Mouse (Mus musculus) spleen, postnatal 4 days (tissue): ENCODE measurements around the gene Dnase2b.

Experiments
- DNase-seq, 2 experiments: peaks; one replicate each; pipeline ENCODE4 v3.0.0; 2022; ENCODE audit warnings: low spot score in 2 of 2

The Dnase2b gene

DNA sequence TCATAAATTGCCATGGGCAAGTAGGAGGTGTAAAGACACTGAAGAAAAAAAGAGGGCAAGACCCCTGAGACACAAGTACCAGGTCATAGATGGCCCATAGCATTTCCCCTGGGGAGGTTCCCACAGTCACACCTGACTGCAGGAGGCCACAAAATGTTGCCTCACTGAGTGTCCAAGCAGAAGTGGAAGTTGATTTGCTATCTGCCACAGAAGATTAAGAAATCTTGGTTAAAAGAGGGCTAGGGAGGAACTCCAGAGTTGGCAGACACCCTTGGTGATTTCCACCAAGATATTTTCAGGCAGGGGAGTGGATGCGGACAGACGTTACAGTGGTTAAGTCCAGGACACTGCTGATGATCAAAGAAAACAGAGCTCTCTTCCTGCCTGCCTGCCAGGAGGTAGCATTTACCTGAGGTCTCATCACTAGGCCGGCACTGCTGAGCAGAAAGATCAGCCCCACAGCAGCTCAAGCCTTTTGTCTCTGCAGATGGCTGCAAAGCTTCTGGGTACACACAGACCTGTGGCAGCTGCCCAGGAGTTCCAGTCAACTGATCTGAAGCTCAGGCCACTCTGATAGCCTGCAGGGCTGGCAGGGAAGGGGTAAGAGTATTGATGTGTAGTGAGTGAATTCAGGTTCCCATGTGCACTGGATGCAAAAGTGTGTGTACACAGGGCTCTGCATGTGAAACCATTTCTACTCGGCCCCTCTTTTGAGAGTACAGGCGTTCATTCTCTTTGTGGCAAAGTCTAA lies 1.3 kb upstream of the Dnase2b start:
- DNase-seq, result no peak

DNA sequence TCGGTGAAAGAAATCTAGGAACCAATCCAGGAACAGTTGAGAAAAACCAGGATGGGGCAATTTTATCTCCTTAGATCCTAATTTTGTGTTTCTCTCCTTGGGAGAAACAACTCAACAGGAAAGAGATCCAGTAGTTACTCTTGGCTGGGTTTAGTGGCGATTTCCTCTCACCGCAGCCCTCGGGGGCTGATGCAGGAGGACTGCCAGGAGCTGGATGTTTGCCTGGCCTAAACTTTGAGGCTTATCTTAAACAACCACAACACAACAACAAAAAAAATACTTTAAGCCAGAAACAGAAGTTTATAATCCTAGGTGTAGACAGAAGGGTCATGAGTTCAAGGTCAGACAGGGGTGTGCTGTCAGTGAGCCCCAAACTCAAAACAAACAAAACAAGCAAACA lies 3.6 kb downstream of the Dnase2b start:
- no peak for DNase-seq

- no peak for DNase-seq
These were observed 4.1 kb downstream of the Dnase2b start for GRCm38 (mm10) chr3:146611261-146611660.

- DNase-seq, result no peak
These were observed 5.1 kb downstream of the Dnase2b start for GRCm38 (mm10) chr3:146610322-146610721.

GRCm38 (mm10) chr3:146607368-146607767 lies 8.0 kb downstream of the Dnase2b start:
- DNase-seq, result no peak

DNA sequence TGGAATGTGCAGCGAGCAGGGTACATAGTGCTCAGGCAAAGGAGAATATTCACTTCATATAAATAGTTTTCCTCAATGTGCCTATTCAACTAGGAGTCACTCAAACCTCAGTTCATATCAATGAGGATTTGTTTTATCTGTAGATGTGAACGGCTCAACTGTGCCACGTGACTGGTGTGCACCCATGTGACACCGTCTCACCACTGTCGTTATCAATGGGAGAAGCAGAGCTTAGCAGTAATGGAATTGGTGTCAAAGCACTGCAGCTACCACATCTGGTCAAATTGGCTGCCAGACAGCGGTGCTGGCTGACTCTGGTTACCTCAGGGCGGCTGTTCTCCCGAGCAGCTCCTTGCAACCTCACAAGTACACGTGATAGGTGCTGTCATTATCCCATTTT lies 10.7 kb downstream of the Dnase2b start:
- no peak for DNase-seq

- DNase-seq, result no peak
These were observed 12.9 kb downstream of the Dnase2b start for GRCm38 (mm10) chr3:146602531-146602930.

- DNase-seq, result no peak
These were observed 14.2 kb downstream of the Dnase2b start for GRCm38 (mm10) chr3:146601205-146601604.

DNA sequence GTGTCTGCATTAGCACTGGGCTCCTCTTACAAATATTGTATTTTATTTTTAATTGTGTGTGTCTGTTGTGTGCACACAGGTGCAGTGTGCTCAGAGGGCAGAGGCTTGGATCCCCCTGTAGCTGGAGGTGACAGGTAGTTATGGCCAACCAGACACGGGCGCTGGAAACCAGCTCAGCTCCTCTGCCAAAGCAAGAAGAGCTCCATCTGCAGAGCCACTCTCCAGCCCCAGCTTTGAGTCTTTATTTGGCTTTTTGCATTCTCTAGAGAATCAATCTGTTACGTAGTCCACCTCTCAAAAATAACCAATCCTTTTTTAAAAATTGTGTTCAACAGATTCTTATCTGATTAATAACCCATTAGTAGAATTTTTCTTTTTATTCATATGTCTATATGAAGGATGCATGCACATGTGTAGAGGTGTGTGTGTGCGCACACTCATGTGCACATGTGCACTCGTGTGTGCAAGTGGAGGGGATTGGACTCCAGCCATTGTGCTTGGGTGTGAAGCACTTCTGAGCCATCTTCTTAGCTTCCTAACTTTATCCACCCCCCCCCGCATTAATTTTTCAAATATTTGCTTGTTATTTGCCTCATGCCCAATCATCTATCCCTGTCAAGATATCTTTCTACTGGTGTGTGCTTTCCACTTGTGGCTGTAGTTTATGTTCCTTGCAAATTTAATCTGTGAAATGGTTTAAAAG lies 16.0 kb downstream of the Dnase2b start:
- no peak for DNase-seq

DNA sequence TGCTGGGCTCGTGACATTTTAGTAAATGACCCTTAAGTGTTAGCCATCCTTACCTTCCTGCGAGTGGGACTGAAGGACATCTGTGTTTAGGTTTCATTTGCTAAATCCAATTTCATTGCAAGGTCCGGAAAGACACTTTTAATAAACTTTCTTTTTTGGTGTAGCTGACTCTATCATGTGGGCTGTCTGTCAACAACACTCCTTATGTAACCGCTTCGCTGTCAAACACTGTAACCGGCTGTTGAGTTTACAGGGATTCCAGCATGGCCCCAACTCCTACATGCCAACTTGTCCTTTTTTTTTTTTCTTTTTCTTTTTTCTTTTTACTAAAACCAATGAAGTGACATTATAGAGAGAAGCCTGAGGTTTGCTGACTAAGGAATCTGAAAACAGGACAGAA lies 17.0 kb downstream of the Dnase2b start:
- no peak for DNase-seq

GRCm38 (mm10) chr3:146596864-146597263 lies 18.5 kb downstream of the Dnase2b start:
- DNase-seq, result no peak

GRCm38 (mm10) chr3:146596387-146596786 lies 19.0 kb downstream of the Dnase2b start:
- DNase-seq, result no peak

DNA sequence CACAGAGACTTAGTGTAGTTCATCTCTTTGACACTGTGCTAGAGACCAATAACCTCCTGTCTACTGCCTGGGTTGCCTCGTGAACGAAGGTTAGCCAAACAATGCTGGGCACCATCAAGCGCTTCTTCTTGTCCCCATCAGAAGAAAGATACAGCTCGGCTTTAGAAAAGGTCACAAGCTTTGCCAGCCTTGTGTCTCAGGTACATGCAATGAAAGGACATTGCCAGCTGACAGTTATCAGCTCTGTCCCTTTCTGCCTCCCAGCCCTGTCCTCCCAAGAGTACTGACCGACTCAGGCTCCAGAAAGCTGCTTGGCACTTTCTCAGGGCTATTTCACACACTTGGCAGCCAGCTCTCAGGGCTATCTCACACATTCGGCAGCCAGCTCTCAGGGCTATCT lies 20.0 kb downstream of the Dnase2b start:
- no peak for DNase-seq

DNA sequence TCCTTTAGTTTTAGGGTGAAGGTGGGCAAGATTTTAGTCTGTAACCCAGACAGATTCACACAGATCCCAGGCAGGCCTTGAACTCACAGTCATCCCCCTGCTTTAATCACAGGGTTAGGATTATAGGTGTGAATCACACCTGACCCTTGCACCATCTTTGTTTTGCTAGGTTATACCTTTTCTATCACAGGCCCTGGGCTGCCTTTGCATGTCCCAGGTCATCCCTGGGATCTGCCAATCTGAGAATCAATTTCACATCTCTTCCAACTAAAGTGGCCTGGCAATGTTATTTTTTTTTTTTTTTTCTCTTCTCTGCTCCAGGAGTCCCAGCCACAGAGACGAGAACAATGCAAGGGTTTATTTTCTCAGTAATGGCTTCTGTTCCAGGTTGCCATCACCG lies 23.8 kb downstream of the Dnase2b start:
- no peak for DNase-seq

DNA sequence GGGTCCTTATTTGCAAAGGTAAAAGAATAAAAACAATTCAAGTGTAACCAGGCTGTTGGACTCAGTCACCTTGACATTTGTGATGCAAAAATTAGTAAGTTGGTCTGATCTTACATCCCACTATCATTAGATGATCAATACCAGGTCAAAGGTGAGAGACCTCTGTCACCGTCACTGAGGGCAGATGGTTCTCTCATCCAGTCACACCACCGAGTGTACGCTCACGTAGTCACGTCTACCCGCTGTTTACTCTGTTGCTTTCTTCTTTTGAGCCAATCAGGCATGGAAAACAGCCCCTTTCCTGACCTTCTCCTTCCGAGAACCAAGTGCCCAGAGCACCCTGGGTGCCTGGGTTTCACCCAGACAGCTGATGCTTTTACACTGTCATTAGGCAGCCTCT lies 24.2 kb downstream of the Dnase2b start:
- DNase-seq, result no peak

GRCm38 (mm10) chr3:146589523-146589922 lies 25.9 kb downstream of the Dnase2b start:
- no peak for DNase-seq

DNA sequence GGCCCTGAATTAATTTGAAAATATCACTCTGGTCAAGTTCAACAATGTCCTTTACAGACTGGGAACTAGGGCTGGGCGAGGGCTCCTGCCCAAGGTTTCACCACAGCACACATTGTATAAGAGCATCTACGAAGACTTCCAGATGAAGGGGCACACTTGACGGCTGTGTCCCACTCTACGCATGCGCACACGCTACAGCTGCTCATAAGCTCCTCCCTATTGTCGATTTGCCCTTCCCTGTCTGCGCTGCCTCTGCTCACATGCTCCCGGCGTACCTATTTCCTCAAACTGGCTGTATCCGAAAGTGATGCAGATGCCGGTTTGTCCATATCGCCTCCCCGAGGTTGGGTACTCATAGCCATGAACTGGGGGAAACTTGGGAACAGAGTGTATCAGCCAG lies 28.8 kb downstream of the Dnase2b start:
- DNase-seq, result no peak

GRCm38 (mm10) chr3:146583908-146584307 lies 31.5 kb downstream of the Dnase2b start:
- no peak for DNase-seq

DNA sequence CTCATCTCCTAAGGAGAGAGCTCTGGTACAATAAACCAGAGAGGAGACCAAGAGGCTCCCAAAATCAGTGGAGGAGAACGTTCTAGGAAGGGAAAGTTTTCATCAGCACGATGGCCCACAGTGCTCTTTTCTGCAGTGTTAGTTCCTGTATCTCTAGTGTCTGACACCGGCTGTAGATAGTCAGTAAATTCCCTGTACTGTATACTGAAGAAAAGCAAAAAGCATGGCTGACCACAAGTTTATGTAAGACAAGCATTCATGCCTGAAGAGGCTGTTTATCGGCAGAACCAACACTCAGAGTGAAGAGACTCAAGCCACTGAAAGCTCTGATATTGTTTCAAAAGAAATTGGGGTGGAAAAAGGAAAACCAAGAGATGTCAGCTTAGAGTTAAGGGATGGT lies 31.9 kb downstream of the Dnase2b start:
- DNase-seq, result no peak

- DNase-seq, result no peak
These were observed 35.2 kb downstream of the Dnase2b start for GRCm38 (mm10) chr3:146580039-146580729.

GRCm38 (mm10) chr3:146577591-146577990 lies 37.8 kb downstream of the Dnase2b start:
- no peak for DNase-seq

- DNase-seq, result no peak
These were observed 44.1 kb downstream of the Dnase2b start for GRCm38 (mm10) chr3:146571341-146571740.

DNA sequence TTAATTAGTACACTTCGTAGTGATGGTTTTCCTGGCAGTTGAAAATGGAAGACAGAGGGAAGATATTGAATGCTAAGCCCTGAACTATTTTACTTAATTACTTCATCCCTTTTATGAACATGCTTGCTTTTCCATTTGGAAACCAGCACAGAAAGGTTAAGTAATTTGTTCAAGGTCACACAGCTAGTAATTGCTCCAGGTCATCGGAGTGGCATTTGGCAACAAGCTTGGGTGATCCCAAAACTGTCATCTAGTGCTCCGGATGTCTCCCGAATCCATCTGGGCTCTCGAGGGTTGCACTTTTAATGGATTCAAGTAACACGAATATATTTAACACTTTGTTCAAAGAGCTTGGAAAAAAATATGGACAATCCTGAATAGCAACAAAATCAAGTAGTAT lies 44.5 kb downstream of the Dnase2b start:
- no peak for DNase-seq
